Mouse (Mus musculus) cerebellum, adult 11 months (tissue): ENCODE measurements around the gene Tbx5.

ENCODE experiments used
- DNase-seq: peaks from one replicate; pipeline ENCODE4 v3.0.0; 2022

Tbx5 gene

DNA sequence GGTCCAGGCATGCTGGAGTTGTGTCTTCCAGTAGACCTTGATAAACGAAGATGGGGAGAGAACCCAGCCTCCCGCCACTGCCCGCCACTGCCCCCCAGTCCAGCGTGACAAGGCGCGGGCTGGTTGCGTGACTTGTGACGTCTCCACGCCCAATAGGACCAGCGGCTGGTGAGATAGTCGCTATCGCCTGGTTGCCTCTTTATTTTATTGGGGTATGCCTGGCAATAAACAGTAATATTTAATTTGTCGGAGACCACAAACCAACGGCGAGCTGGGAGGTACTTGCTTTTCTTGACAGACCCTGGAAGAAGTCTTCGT lies at the start of gene Tbx5:
Gene Tbx5 (plus strand): TSS at position 190 of the 318 bp plus-strand sequence.
- DNase-seq: no peak

DNA sequence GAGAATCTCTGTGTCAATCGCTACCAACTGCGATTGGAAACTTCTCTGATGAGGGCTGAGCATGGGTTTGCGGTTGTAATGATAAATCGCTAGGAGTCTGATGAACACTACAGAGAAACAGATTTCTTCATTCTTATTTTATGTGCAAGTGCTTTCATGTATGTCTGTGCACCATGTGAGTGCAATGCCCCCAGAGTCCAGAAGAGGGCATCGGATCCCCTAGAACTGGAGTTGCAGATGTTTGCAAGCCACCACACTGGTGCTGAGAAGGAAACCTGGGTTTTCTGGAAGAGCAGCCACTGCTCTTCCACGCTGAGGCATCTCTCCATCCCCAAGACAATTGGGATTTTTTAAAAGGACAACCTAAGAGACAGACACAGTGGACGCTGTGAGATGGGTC lies 46.5 kb upstream of the Tbx5 start:
- no peak for DNase-seq

DNA sequence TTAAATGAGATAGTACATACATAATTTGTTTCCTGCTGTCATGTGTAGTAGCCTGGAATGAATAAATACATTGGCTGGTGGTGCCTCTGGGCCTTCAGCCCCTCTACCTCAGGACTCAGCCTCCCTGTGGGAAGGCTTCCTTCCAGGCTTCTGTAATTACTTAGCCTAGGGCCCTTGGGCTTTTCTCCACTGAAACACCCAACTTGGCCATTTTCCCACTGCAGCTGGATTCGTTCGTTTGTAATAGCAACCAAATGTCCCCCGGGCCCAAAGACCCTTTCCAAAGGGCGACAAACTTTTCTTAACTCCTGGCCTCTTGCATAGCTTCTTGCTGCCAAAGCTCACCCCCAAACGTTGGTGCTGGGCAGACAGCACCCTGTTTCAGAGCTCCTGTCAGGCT lies 40.8 kb upstream of the Tbx5 start:
- no peak for DNase-seq

DNA sequence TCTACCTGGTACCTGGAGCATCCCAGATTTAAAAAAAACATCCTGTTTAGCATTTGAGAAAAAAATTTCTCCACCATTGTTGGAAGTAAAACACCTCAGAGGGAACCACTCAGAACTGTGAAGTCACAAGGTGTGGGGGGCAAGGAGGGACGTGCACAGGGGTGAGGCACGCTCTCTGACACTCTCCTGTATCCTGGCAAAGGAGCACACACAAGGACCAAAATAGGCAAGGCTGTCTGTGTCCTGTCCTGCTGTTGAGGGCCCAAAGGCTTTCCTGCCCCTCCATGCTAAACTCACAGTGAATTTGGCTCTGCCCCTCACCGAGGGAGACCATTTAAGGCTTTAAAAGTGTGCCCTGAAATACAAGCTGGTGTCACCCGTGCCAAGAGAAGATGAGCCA lies 38.5 kb upstream of the Tbx5 start:
- no peak for DNase-seq

DNA sequence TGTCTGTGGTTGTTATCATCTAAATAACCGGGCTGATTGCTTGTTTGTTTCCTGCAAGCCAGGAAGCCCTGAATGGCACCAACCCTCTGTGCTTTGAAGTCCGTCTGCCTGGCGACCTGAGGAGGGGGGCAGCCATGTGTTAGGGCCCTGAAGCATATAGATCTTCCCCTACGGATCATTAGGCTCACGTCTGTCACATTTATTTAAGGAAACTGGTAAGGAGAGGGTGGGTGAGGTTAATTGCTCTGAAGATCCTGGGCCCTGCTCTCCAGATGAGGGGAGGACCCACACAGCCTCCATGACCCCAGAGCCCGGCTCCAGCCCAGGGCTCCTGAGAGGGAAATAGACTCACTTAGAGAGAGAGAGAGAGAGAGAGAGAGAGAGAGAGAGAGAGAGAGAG lies 37.1 kb upstream of the Tbx5 start:
- DNase-seq: no peak

DNA sequence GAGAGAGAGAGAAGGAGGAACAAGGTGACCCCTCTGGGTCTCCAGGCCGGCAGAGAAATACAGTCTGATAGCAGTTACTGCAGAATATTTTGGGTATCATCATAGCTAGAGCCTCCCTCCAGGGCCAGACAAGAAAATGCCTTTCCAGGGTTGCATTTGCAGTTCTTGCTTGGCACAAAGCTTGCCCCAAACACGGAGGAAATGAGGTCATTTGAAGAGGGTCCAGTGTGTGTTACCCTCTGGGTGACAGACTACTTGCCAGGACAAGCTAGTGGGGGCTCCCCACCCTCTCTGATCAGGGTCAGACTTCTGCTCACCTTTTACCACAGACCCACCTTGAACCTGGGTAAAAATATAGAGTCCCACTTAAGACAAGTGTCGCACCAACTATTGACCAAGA lies 36.7 kb upstream of the Tbx5 start:
- DNase-seq: no peak

DNA sequence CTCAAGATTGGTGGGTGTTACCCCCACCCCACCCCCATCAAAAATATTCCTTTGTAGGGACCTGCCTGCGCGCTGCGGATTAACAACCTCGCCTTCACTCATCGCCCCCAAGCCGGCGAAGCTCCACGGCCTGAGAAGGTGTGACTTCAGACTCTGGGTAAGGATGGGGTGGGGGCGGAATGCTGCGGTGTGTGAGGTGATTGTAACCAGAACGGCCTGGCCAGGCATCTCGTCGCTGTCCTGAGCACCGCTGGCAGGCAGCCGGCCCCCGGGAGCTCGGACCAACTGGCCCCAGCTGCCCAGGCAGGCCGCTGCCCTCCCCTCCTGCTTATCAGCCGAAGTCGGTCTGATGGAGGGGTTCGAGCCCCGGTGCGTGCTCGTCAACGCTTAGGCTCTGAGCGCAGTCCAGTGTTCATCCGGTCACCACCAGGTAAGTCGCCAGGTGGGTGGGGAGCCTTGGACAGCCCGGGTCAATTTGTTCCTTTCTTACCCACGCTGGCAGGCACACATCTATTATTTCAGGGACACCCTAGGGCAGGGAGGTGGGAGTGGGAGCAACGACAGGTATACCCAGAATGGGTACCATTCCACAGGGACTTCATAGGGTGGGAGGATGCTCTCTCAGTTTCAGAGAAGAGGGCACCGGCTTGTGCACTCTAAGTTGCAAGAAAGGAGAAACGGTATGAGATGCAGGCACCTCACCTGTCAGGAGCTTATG lies 35.9 kb upstream of the Tbx5 start:
- DNase-seq: no peak

DNA sequence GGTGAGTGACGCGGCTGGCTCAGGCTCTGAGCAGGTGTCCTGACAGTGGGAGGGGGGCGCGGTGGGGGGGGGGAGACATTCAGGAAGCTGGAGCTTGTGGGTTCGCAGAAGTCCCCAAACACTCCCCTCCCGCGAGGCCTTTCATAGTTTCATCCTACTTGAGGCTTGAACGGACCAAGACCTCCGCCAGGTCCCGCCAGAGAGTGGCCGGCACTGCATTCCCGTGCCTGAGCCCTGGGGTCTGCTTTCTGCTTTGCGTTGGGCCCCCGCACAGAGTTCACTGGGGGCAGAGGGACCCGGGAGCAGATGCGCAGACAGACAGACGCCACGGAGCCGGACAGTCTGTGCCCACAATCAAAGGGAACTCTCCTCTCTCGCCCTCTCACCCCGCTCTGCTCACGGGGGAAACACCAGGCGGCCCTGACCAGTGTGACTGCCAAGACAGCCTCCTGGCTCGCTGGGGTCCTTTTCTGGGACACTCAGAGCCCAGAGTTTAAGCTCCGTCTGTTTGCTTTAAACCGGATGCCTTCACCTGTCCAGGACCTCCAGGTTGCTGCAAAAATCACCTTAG lies 34.8 kb upstream of the Tbx5 start:
- DNase-seq: no peak

DNA sequence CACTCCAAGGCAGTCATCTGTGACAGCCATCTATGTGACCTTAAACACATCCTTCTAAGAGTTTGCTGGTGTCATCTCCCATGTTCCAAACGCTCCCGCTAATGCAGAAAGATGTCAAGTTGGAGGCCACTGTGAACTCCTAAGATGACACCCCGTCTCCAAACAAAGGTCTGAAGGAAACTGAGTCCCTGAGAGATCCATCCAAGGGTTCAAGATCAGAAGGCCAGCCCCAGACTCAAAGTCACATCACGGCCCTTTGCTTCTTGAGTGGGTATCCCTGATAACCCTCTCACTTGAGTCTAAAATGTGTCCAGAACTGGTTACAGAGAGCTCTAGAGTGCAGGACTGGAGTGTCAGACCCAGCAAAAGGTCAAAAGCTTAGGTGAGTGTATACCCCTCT lies 34.2 kb upstream of the Tbx5 start:
- DNase-seq: no peak

- DNase-seq: no peak
Observed at GRCm38 (mm10) chr5:119798713-119799418, 33.6 kb upstream of the Tbx5 start.

GRCm38 (mm10) chr5:119799419-119800242 lies 32.8 kb upstream of the Tbx5 start:
- no peak for DNase-seq

DNA sequence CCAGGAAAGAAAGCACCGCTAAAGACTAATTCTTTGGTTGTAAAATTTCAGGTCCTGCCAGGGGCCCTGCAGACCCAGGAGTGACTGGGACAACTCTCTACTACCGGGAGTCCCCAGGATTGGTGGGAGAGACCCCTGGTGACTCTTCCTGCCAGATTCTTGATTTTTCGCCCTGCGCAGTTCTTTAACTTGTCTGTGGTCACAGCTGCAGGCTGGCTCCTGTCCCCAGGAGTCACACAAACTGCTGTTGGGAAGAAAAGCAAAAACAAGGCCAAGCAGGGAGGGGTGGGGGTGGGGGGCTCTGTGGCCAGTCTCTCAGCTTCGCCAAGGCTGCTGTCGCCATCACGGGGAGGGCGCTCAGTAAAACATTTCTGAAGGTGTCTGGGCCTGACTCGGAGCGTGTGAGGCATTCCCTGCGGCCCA lies 32.2 kb upstream of the Tbx5 start:
- no peak for DNase-seq

DNA sequence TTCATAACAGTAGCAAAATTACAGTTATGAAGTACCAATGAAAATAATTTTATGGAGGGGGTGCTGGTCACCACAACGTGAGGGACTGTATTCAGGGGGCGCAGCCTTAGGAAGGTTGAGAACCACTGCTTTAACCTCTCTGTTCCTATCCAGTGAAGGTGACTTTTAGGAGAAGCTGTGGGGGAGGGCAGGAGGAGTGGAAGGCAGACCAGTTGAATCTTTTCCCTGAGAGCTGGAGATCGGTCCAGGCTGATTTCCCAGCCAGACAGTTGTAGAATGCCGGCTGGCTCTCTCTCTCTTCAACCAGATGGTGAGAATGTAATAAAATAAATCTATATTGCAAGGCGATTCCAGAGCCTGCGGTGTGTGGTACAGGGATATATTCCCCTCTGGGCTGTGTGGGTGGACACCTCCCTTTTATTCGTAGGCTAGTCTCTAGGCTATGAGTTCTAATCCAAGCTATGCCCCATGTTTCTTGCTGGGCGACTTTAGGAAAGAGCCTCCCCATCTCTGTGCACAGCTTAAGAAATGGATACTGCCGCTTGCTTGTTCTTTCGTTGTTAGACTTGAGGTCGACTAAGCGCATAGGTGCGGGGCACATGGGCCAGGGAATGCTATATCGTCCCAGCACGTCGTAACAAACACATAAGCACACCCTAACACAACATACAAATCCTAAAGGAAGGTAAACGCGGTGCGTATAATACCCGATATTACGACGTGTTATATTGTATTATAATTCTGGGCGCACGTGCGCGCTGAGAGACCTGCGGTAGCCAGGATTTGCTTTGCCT lies 29.7 kb upstream of the Tbx5 start:
- no peak for DNase-seq

DNA sequence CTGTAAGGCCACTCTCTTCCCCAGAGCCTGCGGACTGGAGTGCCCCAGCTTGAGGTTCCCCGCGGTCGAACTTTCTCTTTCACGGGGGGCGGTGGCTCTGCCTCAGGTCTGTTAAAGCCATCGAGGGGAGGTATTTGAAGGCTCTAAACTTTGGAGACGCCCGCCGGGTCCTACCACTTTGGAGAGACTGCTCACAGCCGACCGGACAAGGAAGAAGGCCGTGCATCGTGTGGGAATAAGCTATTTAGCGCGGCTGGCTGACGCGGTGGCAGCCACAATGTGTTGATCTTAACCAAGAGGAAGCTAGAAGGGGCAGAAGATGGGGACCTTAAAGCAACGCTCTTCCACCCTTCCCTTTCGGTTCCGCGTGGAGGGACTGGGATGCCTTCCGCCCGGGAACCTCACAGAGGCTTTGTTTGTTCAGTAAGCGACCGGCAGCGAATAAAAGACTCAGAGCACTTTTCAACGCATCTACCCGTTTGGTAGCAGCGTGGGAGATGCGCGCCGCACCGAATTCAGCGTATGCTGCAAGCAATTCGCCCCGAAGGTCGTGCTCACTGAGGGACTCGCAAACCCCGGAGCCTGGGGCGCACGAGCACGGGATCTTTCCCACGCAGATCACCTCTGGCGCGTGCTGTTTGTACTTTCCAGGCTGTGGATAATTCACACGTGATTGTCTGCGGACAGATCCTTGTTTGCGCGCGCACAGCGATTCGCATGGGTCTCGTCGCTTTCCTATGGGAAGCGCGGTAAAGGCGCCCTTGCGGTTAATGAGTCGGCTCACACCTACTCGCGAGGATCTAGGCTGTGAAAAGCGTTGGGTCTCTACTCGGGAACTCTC lies 28.8 kb upstream of the Tbx5 start:
- no peak for DNase-seq

DNA sequence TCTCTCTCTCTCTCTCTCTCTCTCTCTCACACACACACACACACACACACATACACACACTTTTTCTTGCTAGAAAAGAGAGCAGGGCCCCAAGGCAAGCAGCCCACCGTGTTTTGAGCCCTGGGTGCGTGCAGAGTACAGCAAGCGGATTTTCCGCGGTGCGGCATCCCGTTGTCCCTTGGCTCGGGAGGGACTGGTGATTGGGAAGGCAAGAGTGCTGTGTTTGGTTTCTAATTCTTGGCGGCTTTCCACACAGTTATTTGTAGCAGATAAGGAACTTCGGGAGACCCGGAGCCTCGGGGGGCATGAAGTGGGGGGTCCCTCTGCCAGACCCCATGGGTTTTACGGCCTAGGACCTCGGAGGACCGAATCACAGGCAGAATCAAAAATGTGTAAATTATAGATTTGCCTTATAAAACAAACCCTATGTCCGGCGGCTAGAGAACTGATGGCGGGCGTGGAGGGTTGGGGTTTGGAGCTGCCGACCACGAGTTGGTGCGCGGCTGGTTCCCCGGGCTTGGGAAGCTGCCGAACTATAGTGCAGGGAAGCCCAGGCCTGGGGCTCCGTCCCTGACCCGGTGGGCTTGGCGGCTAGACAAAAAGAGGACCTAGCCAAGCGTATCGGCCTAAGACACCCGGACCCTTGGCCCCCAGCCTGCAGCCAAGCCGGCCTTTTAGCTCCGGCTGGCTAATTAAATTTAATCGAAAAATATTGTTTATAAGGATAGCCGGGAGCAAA lies 28.0 kb upstream of the Tbx5 start:
- DNase-seq: no peak

DNA sequence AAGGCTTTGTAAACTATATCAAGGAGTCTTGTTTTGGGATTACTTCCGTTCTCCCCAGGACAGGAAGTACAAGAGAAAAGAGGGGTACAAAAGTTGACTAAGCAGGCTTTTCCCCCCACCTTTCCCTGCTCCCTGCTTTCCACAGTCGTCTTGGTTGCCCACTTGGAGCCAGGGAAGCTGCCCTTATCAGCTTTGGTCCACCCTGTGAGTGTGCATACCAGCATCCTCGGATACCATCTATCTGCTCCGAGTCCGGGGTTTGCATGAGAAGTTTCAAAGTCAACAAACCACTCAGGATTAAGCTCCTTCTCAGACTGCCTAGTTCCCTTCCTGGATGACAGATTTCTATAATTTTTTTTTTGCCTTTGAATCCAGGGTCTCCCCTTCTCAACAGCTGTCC lies 26.8 kb upstream of the Tbx5 start:
- DNase-seq: no peak

GRCm38 (mm10) chr5:119806467-119806866 lies 26.0 kb upstream of the Tbx5 start:
- no peak for DNase-seq

GRCm38 (mm10) chr5:119807481-119808183 lies 24.8 kb upstream of the Tbx5 start:
- no peak for DNase-seq

- no peak for DNase-seq
Observed at GRCm38 (mm10) chr5:119808713-119809112, 23.8 kb upstream of the Tbx5 start.

DNA sequence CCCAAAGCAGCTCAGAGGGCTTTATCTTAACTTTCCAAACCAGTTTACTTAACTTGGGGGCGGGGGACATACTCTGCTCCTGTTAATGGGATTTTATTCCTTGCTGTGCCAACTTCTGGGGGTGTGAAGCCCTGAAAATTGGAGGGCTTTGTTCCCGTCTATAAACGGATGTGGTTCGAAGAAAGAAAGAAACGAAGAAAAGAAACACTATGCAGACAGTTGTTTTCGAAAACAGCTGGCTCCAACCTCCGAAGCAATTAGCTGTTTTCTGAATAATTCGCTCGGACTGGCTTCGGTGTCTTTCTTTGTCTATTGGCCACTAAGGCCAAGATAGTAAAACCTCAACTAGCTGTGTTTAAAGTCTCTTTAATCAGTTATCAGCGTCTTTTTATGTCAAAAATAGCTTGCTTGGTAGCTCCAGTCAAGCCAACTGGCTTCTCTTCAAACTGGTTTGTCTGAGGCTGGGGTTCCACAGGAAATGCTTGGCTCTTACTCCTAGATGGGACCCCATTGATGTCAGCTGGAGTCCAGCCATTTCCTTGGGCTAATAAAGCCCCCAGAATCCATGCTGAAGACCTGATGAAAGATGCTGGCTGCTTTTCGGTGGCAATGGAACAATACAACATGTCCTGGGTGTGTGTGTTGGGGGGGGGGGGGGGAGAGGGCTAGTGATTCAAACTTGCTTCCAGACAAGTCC lies 21.3 kb upstream of the Tbx5 start:
- DNase-seq: no peak
